Mouse (Mus musculus) splenic B cell, adult 2 months (primary cell): ENCODE data around the gene Gnat2.

ENCODE experiments used
- DNase-seq: peaks from one replicate; pipeline ENCODE4 v3.0.0-alpha.2; 2011; ENCODE audit warnings: low read depth, low spot score
- H3K27me3 ChIP-seq: 2 replicates; pipeline ENCODE4 v1.6.1; 2012; ENCODE audit warnings: mild to moderate bottlenecking, low read length, moderate library complexity, mixed read lengths; ENCODE audit not compliant: control insufficient read depth, poor library complexity, insufficient read depth, severe bottlenecking
- H3K36me3 ChIP-seq: 2 replicates; pipeline ENCODE4 v1.6.1; 2012; ENCODE audit warnings: mild to moderate bottlenecking, low read length, moderate library complexity, mixed read lengths; ENCODE audit not compliant: control insufficient read depth, poor library complexity, insufficient read depth, severe bottlenecking

The Gnat2 gene

DNA sequence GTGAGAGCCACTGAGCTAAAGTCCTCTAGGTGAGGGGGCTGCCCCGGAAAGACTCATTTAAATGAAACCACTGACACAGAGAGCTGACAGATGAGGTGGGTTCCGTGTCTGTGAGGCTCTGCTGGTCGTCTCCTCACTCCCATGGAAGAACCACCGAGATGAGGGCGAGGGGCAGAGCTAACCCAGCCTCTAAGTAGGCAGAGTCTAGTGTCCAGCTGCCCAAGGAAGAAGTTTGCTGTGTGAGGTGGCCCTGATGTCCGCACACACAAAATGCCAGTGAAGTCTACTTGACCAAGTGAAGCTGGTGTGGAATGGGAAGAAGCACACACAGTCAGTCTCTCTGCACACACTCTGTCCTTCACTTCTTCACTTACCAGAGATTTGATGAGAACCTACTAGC, 559 bp upstream of the Gnat2 start:
- no peaks in the 10 kb centered on the region for H3K36me3 ChIP-seq
- no peaks in the 10 kb centered on the region for H3K27me3 ChIP-seq
- no peak for DNase-seq

GRCm38 (mm10) chr3:108093306-108093705, 717 bp downstream of the Gnat2 start:
- Histone ChIP-seq H3K36me3 (no peaks in the 10 kb centered on the region), H3K27me3 (no peaks in the 10 kb centered on the region)
- DNase-seq = no peak

- DNase-seq = no peak
- no peaks in the 10 kb centered on the region for H3K27me3 ChIP-seq
Measured at GRCm38 (mm10) chr3:108094146-108094545, 1.6 kb downstream of the Gnat2 start.

DNA sequence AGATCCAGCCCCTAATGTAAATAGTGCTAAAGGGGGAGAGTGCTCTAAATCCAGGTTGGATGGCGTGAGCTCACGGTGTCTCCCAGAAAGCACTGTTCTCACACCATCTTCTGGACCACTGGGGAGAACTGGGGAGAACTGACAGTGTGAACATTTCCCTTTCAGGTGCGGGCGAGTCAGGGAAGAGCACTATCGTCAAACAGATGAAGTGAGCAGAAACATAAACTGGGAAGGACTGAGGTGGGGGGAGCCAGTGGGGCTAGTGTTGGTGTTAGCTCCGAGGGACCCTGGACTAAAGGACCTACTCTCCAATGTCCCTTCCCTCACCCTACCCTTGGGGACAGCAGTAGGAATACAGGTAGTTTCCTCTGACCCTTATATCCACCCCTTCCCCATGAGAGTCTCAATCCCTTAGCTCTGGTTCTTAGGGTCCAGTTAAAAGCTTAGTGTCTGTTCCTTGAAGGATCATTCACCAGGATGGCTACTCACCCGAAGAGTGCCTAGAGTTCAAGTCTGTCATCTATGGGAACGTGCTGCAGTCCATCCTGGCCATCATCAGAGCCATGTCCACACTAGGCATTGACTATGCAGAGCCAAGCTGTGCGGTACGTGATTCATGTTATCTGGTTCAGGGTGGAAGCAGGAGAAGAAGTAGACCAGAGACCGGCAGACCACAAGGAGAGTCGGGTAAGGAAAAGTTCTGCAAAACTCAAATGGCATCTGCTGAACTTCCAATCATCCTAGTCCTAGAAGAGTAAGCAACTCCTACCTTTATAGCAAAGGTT, 2.6 kb downstream of the Gnat2 start:
- Histone ChIP-seq H3K27me3 (no peaks in the 10 kb centered on the region), H3K36me3 (no peaks in the 10 kb centered on the region)
- no peak for DNase-seq

More at GRCm38 (mm10) chr3:108094146-108094545, 1.6 kb downstream of the Gnat2 start:
- H3K36me3 ChIP-seq = no peaks in the 10 kb centered on the region

DNA sequence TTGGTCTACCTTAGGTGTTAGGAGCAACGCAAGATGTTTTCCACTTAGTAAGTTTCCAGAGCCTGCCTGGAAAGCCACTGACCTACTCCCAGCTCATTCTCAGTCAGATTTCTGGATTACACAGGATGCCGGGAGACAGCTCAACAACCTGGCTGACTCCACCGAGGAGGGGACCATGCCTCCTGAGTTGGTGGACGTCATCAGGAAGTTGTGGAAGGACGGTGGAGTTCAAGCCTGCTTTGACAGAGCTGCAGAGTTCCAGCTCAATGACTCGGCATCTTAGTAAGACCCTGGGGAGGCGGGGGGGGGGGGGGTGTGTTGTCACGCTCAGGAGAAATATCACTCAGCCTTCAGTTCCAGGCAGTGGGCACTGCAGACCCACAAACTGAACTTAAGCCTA, 3.6 kb downstream of the Gnat2 start:
- H3K36me3 ChIP-seq = no peaks in the 10 kb centered on the region
- DNase-seq = no peak
- no peaks in the 10 kb centered on the region for H3K27me3 ChIP-seq

DNA sequence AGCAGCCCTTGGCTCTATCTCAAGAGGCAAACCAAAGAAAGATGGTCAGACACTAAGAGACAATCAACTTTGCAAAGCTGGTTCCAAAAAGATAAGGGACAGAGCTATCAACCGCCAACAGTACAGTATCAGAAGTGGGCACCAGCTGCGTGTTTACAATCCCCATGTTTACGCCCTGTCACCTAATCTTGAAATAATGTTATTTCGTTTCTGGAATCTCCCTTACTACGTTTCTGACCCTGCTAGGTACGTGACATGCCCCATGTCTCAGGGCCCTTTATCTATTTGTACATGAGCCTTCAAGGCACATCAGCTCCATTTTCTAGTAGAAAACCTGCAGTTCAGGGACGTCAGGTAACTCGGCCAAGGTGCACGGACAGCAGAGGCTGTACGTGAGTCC, 4.1 kb downstream of the Gnat2 start:
- Histone ChIP-seq H3K36me3 (no peaks in the 10 kb centered on the region), H3K27me3 (no peaks in the 10 kb centered on the region)
- no peak for DNase-seq

DNA sequence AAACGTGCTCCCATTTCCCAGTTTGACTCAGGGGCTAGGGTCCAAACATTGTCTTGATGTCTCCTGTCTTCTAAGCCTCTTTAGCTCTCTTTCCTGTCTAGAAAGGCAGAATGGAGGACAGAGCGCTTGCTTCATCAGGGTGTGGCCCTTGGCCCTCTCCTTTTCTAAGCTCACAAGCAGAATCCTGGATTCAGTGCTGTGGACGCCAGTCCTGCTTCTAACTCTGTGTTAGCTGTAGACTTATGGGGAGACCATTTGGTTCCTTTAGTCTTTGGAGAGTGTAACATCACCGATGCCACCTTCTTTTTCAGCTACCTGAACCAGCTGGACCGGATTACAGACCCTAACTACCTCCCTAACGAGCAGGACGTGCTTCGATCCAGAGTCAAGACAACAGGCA, 5.1 kb downstream of the Gnat2 start:
- DNase-seq = no peak
- no peaks in the 10 kb centered on the region for H3K27me3 ChIP-seq
- H3K36me3 ChIP-seq = no peaks in the 10 kb centered on the region

GRCm38 (mm10) chr3:108098316-108098715, 5.7 kb downstream of the Gnat2 start:
- H3K27me3 ChIP-seq = no peaks in the 10 kb centered on the region
- DNase-seq = no peak

DNA sequence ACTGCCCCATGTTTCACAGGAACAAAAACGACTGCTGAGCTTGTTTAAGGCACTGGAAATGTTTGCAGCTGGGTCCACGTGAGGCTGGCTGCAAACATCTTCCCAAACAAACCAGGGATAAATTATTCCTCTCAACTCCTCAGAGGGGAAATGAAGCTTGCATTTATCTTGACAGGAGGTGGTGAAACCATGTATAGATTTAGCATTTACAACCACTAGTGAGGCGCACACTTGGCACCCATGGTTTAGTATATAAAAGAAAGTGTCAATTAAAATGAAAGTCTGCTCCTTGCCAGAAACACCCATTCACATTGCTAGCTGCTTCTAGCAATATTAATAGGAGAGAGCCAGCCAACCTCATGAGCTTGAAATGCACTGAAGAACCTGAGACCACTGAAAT, 9.0 kb downstream of the Gnat2 start:
- Histone ChIP-seq H3K27me3 (no peaks in the 10 kb centered on the region), H3K36me3 (no peaks in the 10 kb centered on the region)
- DNase-seq = no peak

More at GRCm38 (mm10) chr3:108098316-108098715, 5.7 kb downstream of the Gnat2 start:
- no peaks in the 10 kb centered on the region for H3K36me3 ChIP-seq

- Histone ChIP-seq H3K27me3 (no peaks in the 10 kb centered on the region), H3K36me3 (no peaks in the 10 kb centered on the region)
- no peak for DNase-seq
Measured at GRCm38 (mm10) chr3:108102075-108102474, 9.5 kb downstream of the Gnat2 start.

DNA sequence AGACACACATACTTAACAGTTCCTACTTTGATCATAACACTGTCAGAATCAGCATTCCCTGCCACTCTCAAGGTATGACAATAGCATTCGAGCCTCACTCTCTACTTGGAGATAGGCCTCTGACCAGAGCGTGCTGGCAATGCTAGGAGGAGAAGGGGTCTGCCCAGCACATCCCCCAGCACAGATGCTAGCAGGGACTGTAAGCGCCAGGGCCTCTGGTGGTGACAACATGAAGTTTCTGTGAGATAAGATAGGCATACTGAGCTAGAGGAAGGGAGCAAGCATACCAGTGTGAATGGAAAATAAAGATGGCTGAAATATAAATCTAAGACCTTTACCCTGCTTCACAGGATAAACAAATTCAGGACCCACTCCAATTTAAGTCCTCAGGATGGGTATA, 12.7 kb downstream of the Gnat2 start:
- no peak for DNase-seq
- no peaks in the 10 kb centered on the region for H3K27me3 ChIP-seq
- H3K36me3 ChIP-seq = peaks cover 5% of the 10 kb centered on the region; the same call in 1 of the 2 replicates

GRCm38 (mm10) chr3:108111320-108111719, 18.7 kb downstream of the Gnat2 start:
- Histone ChIP-seq H3K36me3 (peaks cover 14% of the 10 kb centered on the region; the same call in 1 of the 2 replicates), H3K27me3 (no peaks in the 10 kb centered on the region)
- no peak for DNase-seq

GRCm38 (mm10) chr3:108112246-108112645, 19.7 kb downstream of the Gnat2 start:
- no peak for DNase-seq
- Histone ChIP-seq H3K36me3 (peaks cover 16% of the 10 kb centered on the region; the same call in 1 of the 2 replicates), H3K27me3 (no peaks in the 10 kb centered on the region)

GRCm38 (mm10) chr3:108112666-108113065, 20.1 kb downstream of the Gnat2 start:
- Histone ChIP-seq H3K27me3 (no peaks in the 10 kb centered on the region), H3K36me3 (peaks cover 16% of the 10 kb centered on the region)
- DNase-seq = no peak

- DNase-seq = no peak
- Histone ChIP-seq H3K27me3 (no peaks in the 10 kb centered on the region), H3K36me3 (peaks cover 20% of the 10 kb centered on the region)
Measured at GRCm38 (mm10) chr3:108113591-108114289, 21.2 kb downstream of the Gnat2 start.
